Mouse (Mus musculus) neural tube, embryonic 10.5 days (tissue): ENCODE results near the gene Ints6.
"Not testable (repeated sequence)": the region's sequence is repeated elsewhere in the genome, so short reads cannot be mapped to it uniquely, and the experiment has no call there.

ENCODE experiments used
- DNase-seq: peaks from one replicate; pipeline ENCODE4 v3.0.0-alpha.2; 2017; ENCODE audit warnings: low spot score; ENCODE audit errors: extremely low spot score

Gene Ints6

GRCm38 (mm10) chr14:62755095-62755640 is 5.8 kb downstream of the Ints6 start:
- DNase-seq: no peak

- no peak for DNase-seq
Observed at GRCm38 (mm10) chr14:62751479-62751878, 9.5 kb downstream of the Ints6 start.

GRCm38 (mm10) chr14:62735646-62736045 is 25.3 kb downstream of the Ints6 start:
- DNase-seq: no peak

GRCm38 (mm10) chr14:62733666-62734065 is 27.3 kb downstream of the Ints6 start:
- DNase-seq: no peak

- no peak for DNase-seq
Observed at GRCm38 (mm10) chr14:62731902-62732301, 29.1 kb downstream of the Ints6 start.

- DNase-seq: no peak
Observed at GRCm38 (mm10) chr14:62724560-62724959, 36.4 kb downstream of the Ints6 start.

GRCm38 (mm10) chr14:62721625-62722024 is 39.3 kb downstream of the Ints6 start:
- DNase-seq: no peak

- no peak for DNase-seq
Observed at GRCm38 (mm10) chr14:62718161-62718560, 42.8 kb downstream of the Ints6 start.

- no peak for DNase-seq
Observed at GRCm38 (mm10) chr14:62673646-62674045, 87.3 kb downstream of the Ints6 start.

GRCm38 (mm10) chr14:62664976-62665673 is 95.8 kb downstream of the Ints6 start:
- no peak for DNase-seq

GRCm38 (mm10) chr14:62663367-62663766 is 97.6 kb downstream of the Ints6 start, which contains the start of gene Serpine3:
Serpine3 (plus strand) TSS chr14:62663667.
- no peak for DNase-seq

GRCm38 (mm10) chr14:62662381-62662780 is 98.6 kb downstream of the Ints6 start:
- no peak for DNase-seq

- DNase-seq: no peak
Observed at GRCm38 (mm10) chr14:62657469-62657868, 103.5 kb downstream of the Ints6 start.

GRCm38 (mm10) chr14:62655996-62656395 is 105.0 kb downstream of the Ints6 start:
- no peak for DNase-seq

GRCm38 (mm10) chr14:62651771-62652170 is 109.2 kb downstream of the Ints6 start:
- no peak for DNase-seq

- DNase-seq: no peak
Observed at GRCm38 (mm10) chr14:62650376-62650775, 110.6 kb downstream of the Ints6 start.

- no peak for DNase-seq
Observed at GRCm38 (mm10) chr14:62648405-62648804, 112.6 kb downstream of the Ints6 start.

- not testable (repeated sequence) for DNase-seq
Observed at GRCm38 (mm10) chr14:62642368-62642767, 118.6 kb downstream of the Ints6 start.

- DNase-seq: no peak
Observed at GRCm38 (mm10) chr14:62640396-62640795, 120.6 kb downstream of the Ints6 start.

GRCm38 (mm10) chr14:62639551-62639950 is 121.4 kb downstream of the Ints6 start:
- DNase-seq: no peak

GRCm38 (mm10) chr14:62639111-62639510 is 121.9 kb downstream of the Ints6 start:
- DNase-seq: no peak

GRCm38 (mm10) chr14:62638345-62638702 is 122.6 kb downstream of the Ints6 start:
- no peak for DNase-seq
